Mouse (Mus musculus): ENCODE measurements at regions not wholly inside any gene's neighbourhood (a gene's known extent, or its start where the extent isn't known, plus 50 kb on each side); places are given as distances from the start of the nearest gene placed in this dataset.

- TF ChIP-seq CTCF (IDR thresholded peaks at IDR 0.05) (no peak), POLR2A (IDR thresholded peaks at IDR 0.05; ENCODE audit: insufficient read depth, low read depth, low read length) (no peak), EP300 (IDR thresholded peaks at IDR 0.05; ENCODE audit: insufficient read depth, low read depth, low read length) (no peak)
Measured at GRCm38 (mm10) chr15:59809361-59809760, 207.1 kb downstream of the 4933412E24Rik start.
